Mouse (Mus musculus) liver, embryonic 11.5 days (tissue): ENCODE measurements around the gene Dlgap5. TPM values are rescaled to one million over a fixed set of nuclear protein-coding genes. Genes with fewer than 3 reads are reported as not detected.

ENCODE experiments used
- ATAC-seq: fragments of 200-750 bp; cut with Nextera tagmentation; replicated peaks from 2 replicates; pipeline ENCODE4 v1.8.0; 2017; ENCODE audit warnings: moderate number of reproducible peaks, mild to moderate bottlenecking, moderate TSS enrichment, moderate library complexity; ENCODE audit not compliant: low FRiP score
- DNase-seq: peaks from one replicate; pipeline ENCODE4 v3.0.0-alpha.2; 2017; ENCODE audit warnings: low spot score
- H3K27ac ChIP-seq: fragments of 300-500 bp; sonication (generic); 2 replicates; pipeline ENCODE4 v1.5.1; 2014; ENCODE audit warnings: mild to moderate bottlenecking, low read depth, low read length, control low read depth
- H3K27me3 ChIP-seq: fragments of 300-500 bp; sonication (generic); replicated peaks from 2 replicates; pipeline ENCODE4 v1.6.1; 2014; ENCODE audit warnings: low read length, mixed read lengths; ENCODE audit not compliant: control insufficient read depth, insufficient read depth
- H3K36me3 ChIP-seq: fragments of 300-500 bp; sonication (generic); 2 replicates; pipeline ENCODE4 v1.6.1; 2014; ENCODE audit warnings: mild to moderate bottlenecking, low read length, moderate library complexity, mixed read lengths; ENCODE audit not compliant: control insufficient read depth, insufficient read depth
- H3K4me1 ChIP-seq: fragments of 300-500 bp; sonication (generic); replicated peaks from 2 replicates; pipeline ENCODE4 v1.6.1; 2014; ENCODE audit warnings: low read length, mixed read lengths; ENCODE audit not compliant: control insufficient read depth, insufficient read depth
- H3K4me2 ChIP-seq: fragments of 300-500 bp; sonication (generic); 2 replicates; pipeline ENCODE4 v1.6.1; 2014; ENCODE audit warnings: mild to moderate bottlenecking, control low read depth, moderate library complexity
- H3K4me3 ChIP-seq: fragments of 300-500 bp; sonication (generic); 2 replicates; pipeline ENCODE4 v1.5.1; 2014; ENCODE audit warnings: low read depth, low read length, control low read depth
- H3K9ac ChIP-seq: fragments of 300-500 bp; sonication (generic); 2 replicates; pipeline ENCODE4 v1.6.1; 2014; ENCODE audit warnings: low read depth, low read length, control low read depth
- H3K9me3 ChIP-seq: fragments of 300-500 bp; sonication (generic); 2 replicates; pipeline ENCODE4 v1.6.1; 2016; ENCODE audit warnings: low read length, inconsistent platforms, mixed read lengths; ENCODE audit not compliant: control insufficient read depth
- WGBS: fragments of 180-500 bp; shearing (Covaris S2); extraction: QIAGEN DNeasy Blood & Tissue Kit; methylation state at CpG from one replicate; pipeline ENCODE4 v1.1.7; 2014; 5-methylcytosine and 5-hydroxymethylcytosine counted together
- polyA plus RNA-seq: library from polyadenylated mRNA; unstranded; fragments of >200 nt; fragmentation: Nextera tagmentation; extraction: Ambion mirVana; gene quantifications from 2 replicates; pipeline ENCODE4 v1.2.1, GENCODE M21; 2014

Gene Dlgap5
- polyA plus RNA-seq, 1 experiment from 2014 or later: 71.1 TPM

- H3K4me3 ChIP-seq: no peak overlapping the region
- H3K9ac ChIP-seq: no peak overlapping the region
- H3K27ac ChIP-seq: no peak overlapping the region
- WGBS: 64% methylated on average over 9 of the region's 9 CpGs
- H3K36me3 ChIP-seq: no peaks in the 10 kb centered on the region
- no peaks in the 10 kb centered on the region for H3K27me3 ChIP-seq
- H3K4me1 ChIP-seq: no peaks in the 10 kb centered on the region; the same call in 1 of the 2 replicates
- H3K4me2 ChIP-seq: no peak overlapping the region
- H3K9me3 ChIP-seq: no peaks in the 10 kb centered on the region
- no peak for DNase-seq
- no peak for ATAC-seq
Measured at GRCm38 (mm10) chr14:47445331-47446095, 27.3 kb upstream of the Dlgap5 start.

GRCm38 (mm10) chr14:47444907-47445306 lies 26.7 kb upstream of the Dlgap5 start:
- Histone ChIP-seq H3K27me3 (no peaks in the 10 kb centered on the region), H3K4me3 (no peak overlapping the region), H3K9me3 (no peaks in the 10 kb centered on the region), H3K4me1 (no peaks in the 10 kb centered on the region; the same call in 1 of the 2 replicates), H3K27ac (no peak overlapping the region), H3K36me3 (no peaks in the 10 kb centered on the region), H3K4me2 (no peak overlapping the region), H3K9ac (no peak overlapping the region)
- 60% methylated on average over 2 of the region's 2 CpGs for WGBS
- no peak for ATAC-seq
- DNase-seq: no peak

GRCm38 (mm10) chr14:47438947-47439346 lies 20.7 kb upstream of the Dlgap5 start:
- WGBS: 77% methylated on average over 3 of the region's 3 CpGs
- no peak for DNase-seq
- H3K9ac ChIP-seq: no peak overlapping the region
- no peak overlapping the region for H3K4me3 ChIP-seq
- no peaks in the 10 kb centered on the region for H3K27me3 ChIP-seq
- H3K9me3 ChIP-seq: no peaks in the 10 kb centered on the region
- ATAC-seq: no peak
- no peak overlapping the region for H3K27ac ChIP-seq
- H3K4me1 ChIP-seq: no peaks in the 10 kb centered on the region
- no peak overlapping the region for H3K4me2 ChIP-seq
- H3K36me3 ChIP-seq: no peaks in the 10 kb centered on the region

DNA sequence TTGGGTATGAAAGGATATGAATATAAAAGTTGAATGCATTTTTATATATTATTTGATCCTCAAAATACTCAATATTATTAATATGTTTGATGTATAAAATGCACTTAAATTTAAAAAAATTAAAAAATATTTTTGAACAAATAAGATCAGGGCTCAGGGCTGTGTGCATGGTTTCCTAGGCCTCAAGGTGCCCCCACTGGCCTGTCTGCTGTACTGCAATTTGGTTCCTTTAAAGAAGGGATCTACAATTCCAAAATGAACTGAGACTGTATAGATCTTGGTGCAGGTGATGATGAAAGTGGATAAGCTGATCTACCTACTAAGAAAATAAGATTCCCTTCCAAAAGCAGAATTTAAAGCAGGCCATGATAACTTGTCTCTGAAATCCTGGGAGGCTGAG lies 14.8 kb upstream of the Dlgap5 start:
- Histone ChIP-seq H3K36me3 (no peaks in the 10 kb centered on the region), H3K4me1 (no peaks in the 10 kb centered on the region), H3K4me2 (no peak overlapping the region), H3K9me3 (no peaks in the 10 kb centered on the region), H3K27me3 (no peaks in the 10 kb centered on the region), H3K9ac (no peak overlapping the region), H3K4me3 (no peak overlapping the region), H3K27ac (no peak overlapping the region)
- ATAC-seq (no peak), DNase-seq (no peak)

DNA sequence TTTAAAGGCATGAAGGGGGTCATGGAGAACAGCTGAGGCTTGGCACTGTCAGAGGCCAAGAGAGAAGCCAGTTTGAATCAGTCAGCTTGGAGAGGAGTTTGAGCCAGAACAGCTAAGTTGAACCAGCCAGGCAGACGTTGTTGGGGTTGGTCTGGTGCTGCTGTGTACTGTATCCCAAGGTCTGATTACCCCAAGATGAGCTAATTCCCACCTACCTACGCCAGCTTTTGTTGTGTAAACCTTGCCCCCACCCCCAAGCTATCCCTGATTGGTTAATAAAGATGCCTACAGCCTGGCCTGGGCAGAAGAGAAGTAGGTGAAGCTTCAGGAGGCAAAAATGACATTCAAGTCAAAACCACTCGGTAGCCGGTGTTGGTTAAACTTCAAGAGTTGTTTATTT lies 4.3 kb upstream of the Dlgap5 start:
- no peak for ATAC-seq
- H3K27me3 ChIP-seq: no peaks in the 10 kb centered on the region
- no peak overlapping the region for H3K4me3 ChIP-seq
- H3K36me3 ChIP-seq: no peaks in the 10 kb centered on the region
- DNase-seq: no peak
- no peak overlapping the region for H3K27ac ChIP-seq
- H3K4me1 ChIP-seq: peaks cover 5% of the 10 kb centered on the region
- H3K9me3 ChIP-seq: no peaks in the 10 kb centered on the region
- no peak overlapping the region for H3K4me2 ChIP-seq
- no peak overlapping the region for H3K9ac ChIP-seq
- 71% methylated on average over 4 of the region's 4 CpGs for WGBS

DNA sequence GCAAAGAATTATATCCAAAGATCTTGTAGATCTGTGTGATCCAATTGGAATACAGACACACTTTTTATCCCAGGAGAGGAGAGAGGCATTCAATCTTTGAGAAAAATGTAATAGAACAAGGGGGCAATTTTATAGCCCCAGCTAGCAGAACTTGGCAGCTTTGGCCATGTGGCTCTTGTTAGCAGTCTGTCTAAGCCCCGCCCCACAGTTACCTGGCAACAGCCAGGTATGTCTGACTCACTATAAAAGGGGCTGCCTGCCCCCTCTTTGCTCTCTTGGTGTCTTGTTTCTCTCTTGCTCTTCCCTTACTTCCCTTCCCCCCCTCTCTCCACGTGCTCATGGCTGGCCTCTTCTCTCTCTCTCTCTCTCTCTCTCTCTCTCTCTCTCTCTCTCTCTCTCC lies 3.4 kb upstream of the Dlgap5 start:
- Histone ChIP-seq H3K27me3 (no peaks in the 10 kb centered on the region), H3K36me3 (no peaks in the 10 kb centered on the region), H3K4me1 (peaks cover 13% of the 10 kb centered on the region), H3K4me3 (no peak overlapping the region), H3K9me3 (no peaks in the 10 kb centered on the region), H3K4me2 (no peak overlapping the region), H3K9ac (no peak overlapping the region), H3K27ac (no peak overlapping the region)
- DNase-seq: no peak
- ATAC-seq: no peak
- 49% methylated on average over 2 of the region's 2 CpGs for WGBS

- Histone ChIP-seq H3K27me3 (no peaks in the 10 kb centered on the region), H3K4me1 (peaks cover 13% of the 10 kb centered on the region), H3K9ac (no peak overlapping the region), H3K4me3 (no peak overlapping the region), H3K27ac (no peak overlapping the region), H3K9me3 (no peaks in the 10 kb centered on the region), H3K36me3 (peaks cover 12% of the 10 kb centered on the region), H3K4me2 (no peak overlapping the region)
- ATAC-seq (no peak), DNase-seq (no peak)
- 89% methylated on average over 24 of the region's 24 CpGs for WGBS
Measured at GRCm38 (mm10) chr14:47419723-47420276, 1.6 kb upstream of the Dlgap5 start.

DNA sequence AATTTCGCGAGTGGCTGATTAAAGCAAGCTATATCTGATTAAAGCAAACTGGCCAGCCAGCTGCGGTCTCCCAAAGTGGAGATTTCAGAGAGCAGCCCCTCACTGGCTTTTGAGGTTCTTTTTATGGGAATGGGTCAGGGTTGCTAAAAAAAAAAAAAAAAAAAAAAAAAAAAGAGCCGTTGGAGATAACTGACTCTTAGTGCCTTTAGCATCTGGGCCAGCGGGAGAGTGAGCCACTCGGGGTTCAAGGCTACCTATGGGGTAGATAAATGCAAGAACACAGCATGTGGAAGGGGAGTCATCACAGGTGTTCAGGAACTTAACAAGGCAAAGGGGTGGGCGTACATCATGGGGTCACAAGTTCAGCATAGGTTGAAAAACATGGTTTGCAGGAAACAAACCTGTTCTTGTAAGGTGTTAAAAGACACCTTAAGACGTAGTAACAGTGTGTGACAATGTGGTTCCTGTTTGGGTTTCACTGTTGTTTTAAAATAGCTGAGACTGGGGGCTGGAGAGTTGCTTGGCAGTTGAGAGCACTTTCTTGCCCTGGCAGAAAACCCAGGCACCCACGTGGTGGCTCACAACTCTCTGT lies 923 bp upstream of the Dlgap5 start:
- WGBS: 76% methylated on average over 9 of the region's 9 CpGs
- no peak for DNase-seq
- Histone ChIP-seq H3K27ac (no peak overlapping the region; the same call in 1 of the 2 replicates), H3K4me2 (no peak overlapping the region), H3K9me3 (no peaks in the 10 kb centered on the region), H3K36me3 (peaks cover 13% of the 10 kb centered on the region), H3K4me3 (no peak overlapping the region), H3K9ac (no peak overlapping the region), H3K4me1 (peaks cover 13% of the 10 kb centered on the region), H3K27me3 (no peaks in the 10 kb centered on the region)
- ATAC-seq: no peak

DNA sequence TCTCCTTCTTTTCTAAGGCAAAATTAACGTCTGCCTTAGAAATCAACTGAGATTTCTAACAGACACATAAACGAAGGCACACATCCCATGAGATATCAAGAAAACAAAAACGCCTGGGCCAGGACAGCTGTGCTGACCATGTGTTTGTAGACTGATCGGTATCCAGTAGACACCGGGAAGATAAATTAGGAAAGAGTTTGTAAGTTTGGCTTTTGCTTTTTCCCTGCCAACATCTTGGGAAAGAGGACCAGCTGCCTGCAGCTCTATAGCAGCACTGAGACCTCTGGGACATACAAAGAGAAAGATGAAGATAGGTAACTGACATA lies 422 bp upstream of the Dlgap5 start:
- H3K36me3 ChIP-seq: peaks cover 18% of the 10 kb centered on the region
- H3K4me2 ChIP-seq: peak overlapping the region; percentile 94
- no peaks in the 10 kb centered on the region for H3K9me3 ChIP-seq
- peak overlapping the region; percentile 76 for H3K4me3 ChIP-seq
- peak overlapping the region; percentile 60 for H3K9ac ChIP-seq
- 45% methylated on average over 5 of the region's 5 CpGs for WGBS
- H3K4me1 ChIP-seq: peaks cover 13% of the 10 kb centered on the region
- no peaks in the 10 kb centered on the region for H3K27me3 ChIP-seq
- ATAC-seq (no peak), DNase-seq (no peak)
- H3K27ac ChIP-seq: peak overlapping the region; percentile 57
